Mouse (Mus musculus) lung, postnatal 0 days (tissue): ENCODE data around the gene Sema6d. TPM values are rescaled to one million over a fixed set of nuclear protein-coding genes. Genes with fewer than 3 reads are reported as not detected.
A peak's percentile ranks its signal among the peaks of the same experiment; 100 is the strongest.

Experiments
- ATAC-seq: fragments of 200-750 bp; cut with Nextera tagmentation; 2 replicates; pipeline ENCODE4 v1.8.0; 2017; ENCODE audit warnings: moderate library complexity
- DNase-seq: peaks from one replicate; pipeline ENCODE4 v3.0.0-alpha.2; 2016; ENCODE audit warnings: low spot score
- H3K27ac ChIP-seq: fragments of 300-500 bp; sonication (generic); 2 replicates; pipeline ENCODE4 v1.5.1; 2014; ENCODE audit warnings: antibody characterized with exemption, mild to moderate bottlenecking, low read length, mixed read lengths
- H3K27me3 ChIP-seq: fragments of 300-500 bp; sonication (generic); replicated peaks from 2 replicates; pipeline ENCODE4 v1.6.1; 2014; ENCODE audit warnings: low read length, mixed read lengths; ENCODE audit not compliant: insufficient read depth
- H3K36me3 ChIP-seq: fragments of 300-500 bp; sonication (generic); 2 replicates; pipeline ENCODE4 v1.6.1; 2014; ENCODE audit warnings: low read length, mixed read lengths; ENCODE audit not compliant: insufficient read depth
- H3K4me1 ChIP-seq: fragments of 300-500 bp; sonication (generic); 2 replicates; pipeline ENCODE4 v1.6.1; 2014; ENCODE audit warnings: antibody characterized with exemption, low read depth, low read length, mixed read lengths; ENCODE audit not compliant: insufficient read depth
- H3K4me2 ChIP-seq: fragments of 300-500 bp; sonication (generic); replicated peaks from 2 replicates; pipeline ENCODE4 v1.6.1; 2014; ENCODE audit warnings: low read depth, mild to moderate bottlenecking, low read length, moderate library complexity, mixed read lengths
- H3K4me3 ChIP-seq: fragments of 300-500 bp; sonication (generic); 2 replicates; pipeline ENCODE4 v1.5.1; 2014; ENCODE audit warnings: low read depth, low read length
- H3K9ac ChIP-seq: fragments of 300-500 bp; sonication (generic); replicated peaks from 2 replicates; pipeline ENCODE4 v1.6.1; 2014; ENCODE audit warnings: low read depth, mild to moderate bottlenecking
- H3K9me3 ChIP-seq: fragments of 300-500 bp; sonication (generic); 2 replicates; pipeline ENCODE4 v1.6.1; 2016; ENCODE audit warnings: low read length, mixed read lengths
- CTCF ChIP-seq: IDR thresholded peaks from 2 replicates; pipeline ENCODE4 v1.5.1; 2016; ENCODE audit warnings: antibody characterized with exemption, mild to moderate bottlenecking
- EP300 ChIP-seq: IDR thresholded peaks from 2 replicates; pipeline ENCODE4 v1.6.1; 2016; ENCODE audit warnings: antibody characterized with exemption, mild to moderate bottlenecking, control low read depth
- WGBS: fragments of 180-500 bp; shearing (Covaris S2); extraction: QIAGEN DNeasy Blood & Tissue Kit; methylation state at CpG from one replicate; pipeline ENCODE4 v1.1.7; 2014; 5-methylcytosine and 5-hydroxymethylcytosine counted together
- polyA plus RNA-seq: library from polyadenylated mRNA; unstranded; fragments of >200 nt; fragmentation: Nextera tagmentation; extraction: Ambion mirVana; gene quantifications from 2 replicates; pipeline ENCODE4 v1.2.1, GENCODE M21; 2015

The Sema6d gene
- polyA plus RNA-seq, 1 experiment from 2014 or later: 7.4 TPM

- Histone ChIP-seq H3K27me3 (no peaks in the 10 kb centered on the region), H3K4me3 (no peak overlapping the region), H3K4me1 (no peaks in the 10 kb centered on the region), H3K4me2 (no peak overlapping the region), H3K9me3 (no peaks in the 10 kb centered on the region), H3K27ac (no peak overlapping the region), H3K9ac (no peak overlapping the region), H3K36me3 (no peaks in the 10 kb centered on the region)
- ATAC-seq (no peak), DNase-seq (no peak)
- WGBS: 80% methylated on average over 4 of the region's 4 CpGs
- TF ChIP-seq EP300 (no peak), CTCF (no peak)
Observed at GRCm38 (mm10) chr2:124507804-124508203, 418.0 kb downstream of the Sema6d start.

GRCm38 (mm10) chr2:124509479-124509878, 419.7 kb downstream of the Sema6d start:
- Histone ChIP-seq H3K9me3 (no peaks in the 10 kb centered on the region), H3K9ac (no peak overlapping the region), H3K36me3 (no peaks in the 10 kb centered on the region), H3K4me1 (no peaks in the 10 kb centered on the region), H3K4me3 (no peak overlapping the region), H3K27ac (no peak overlapping the region), H3K27me3 (no peaks in the 10 kb centered on the region), H3K4me2 (no peak overlapping the region)
- WGBS: 79% methylated on average over 6 of the region's 6 CpGs
- no peak for ATAC-seq
- TF ChIP-seq CTCF: no peak
- TF ChIP-seq EP300: no peak
- no peak for DNase-seq

GRCm38 (mm10) chr2:124511826-124512225, 422.1 kb downstream of the Sema6d start:
- H3K9ac ChIP-seq: no peak overlapping the region

DNA sequence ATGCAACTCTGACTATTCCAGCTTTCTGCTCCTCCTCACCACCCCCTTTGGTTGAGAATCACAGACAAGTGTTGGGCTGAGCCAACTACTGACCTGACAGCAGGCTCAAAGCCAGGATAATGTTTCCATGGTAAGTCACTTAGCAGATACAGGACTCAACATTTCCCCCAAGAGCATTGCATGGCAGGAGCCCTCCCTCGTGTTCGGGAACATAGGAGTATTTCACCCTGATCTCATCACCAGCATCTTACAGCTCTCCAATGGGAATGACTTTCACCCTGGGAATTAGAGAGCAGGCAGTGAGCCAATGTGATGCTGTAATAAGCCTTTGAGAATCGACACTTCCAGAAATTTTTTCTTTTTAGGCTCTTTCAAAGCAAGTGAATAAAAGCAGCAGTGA, 432.7 kb downstream of the Sema6d start:
- H3K4me1 ChIP-seq: no peaks in the 10 kb centered on the region
- H3K27ac ChIP-seq: no peak overlapping the region
- WGBS: 58% methylated on average over 3 of the region's 3 CpGs
- DNase-seq: peak; percentile 27
- H3K27me3 ChIP-seq: no peaks in the 10 kb centered on the region
- H3K9me3 ChIP-seq: no peaks in the 10 kb centered on the region
- no peaks in the 10 kb centered on the region for H3K36me3 ChIP-seq
- H3K9ac ChIP-seq: no peak overlapping the region
- no peak for TF ChIP-seq CTCF
- TF ChIP-seq EP300: no peak
- peak; percentile 21; the same call in 1 of the 2 replicates for ATAC-seq
- no peak overlapping the region for H3K4me3 ChIP-seq
- no peak overlapping the region for H3K4me2 ChIP-seq

More at GRCm38 (mm10) chr2:124511826-124512225, 422.1 kb downstream of the Sema6d start:
- Histone ChIP-seq H3K27me3 (no peaks in the 10 kb centered on the region), H3K9me3 (no peaks in the 10 kb centered on the region), H3K4me1 (no peaks in the 10 kb centered on the region), H3K36me3 (no peaks in the 10 kb centered on the region), H3K4me3 (no peak overlapping the region), H3K4me2 (no peak overlapping the region), H3K27ac (no peak overlapping the region)
- 83% methylated on average over 10 of the region's 10 CpGs for WGBS
- ATAC-seq: no peak
- no peak for DNase-seq
- TF ChIP-seq EP300 (no peak), CTCF (no peak)

- no peaks in the 10 kb centered on the region for H3K27me3 ChIP-seq
- TF ChIP-seq EP300: no peak
- no peak for TF ChIP-seq CTCF
- H3K4me1 ChIP-seq: no peaks in the 10 kb centered on the region
- H3K4me2 ChIP-seq: no peak overlapping the region
- H3K4me3 ChIP-seq: no peak overlapping the region
- WGBS: 79% methylated on average over 6 of the region's 6 CpGs
- no peak overlapping the region for H3K9ac ChIP-seq
- ATAC-seq (no peak), DNase-seq (no peak)
- H3K27ac ChIP-seq: no peak overlapping the region
- no peaks in the 10 kb centered on the region for H3K9me3 ChIP-seq
- H3K36me3 ChIP-seq: no peaks in the 10 kb centered on the region
Observed at GRCm38 (mm10) chr2:124523667-124524066, 433.9 kb downstream of the Sema6d start.

GRCm38 (mm10) chr2:124524167-124524566, 434.4 kb downstream of the Sema6d start:
- Histone ChIP-seq H3K9ac (no peak overlapping the region), H3K4me1 (no peaks in the 10 kb centered on the region), H3K27ac (no peak overlapping the region), H3K27me3 (no peaks in the 10 kb centered on the region), H3K9me3 (no peaks in the 10 kb centered on the region), H3K4me3 (no peak overlapping the region), H3K4me2 (no peak overlapping the region), H3K36me3 (no peaks in the 10 kb centered on the region)
- WGBS: 57% methylated on average over 3 of the region's 3 CpGs
- no peak for TF ChIP-seq EP300
- no peak for TF ChIP-seq CTCF
- ATAC-seq: no peak
- DNase-seq: no peak

- H3K9me3 ChIP-seq: no peaks in the 10 kb centered on the region
- TF ChIP-seq EP300: no peak
- no peak for TF ChIP-seq CTCF
- no peaks in the 10 kb centered on the region for H3K36me3 ChIP-seq
- WGBS: 81% methylated on average over 3 of the region's 3 CpGs
- DNase-seq (no peak), ATAC-seq (no peak)
- H3K4me3 ChIP-seq: no peak overlapping the region
- H3K27me3 ChIP-seq: no peaks in the 10 kb centered on the region
- H3K9ac ChIP-seq: no peak overlapping the region
- no peaks in the 10 kb centered on the region for H3K4me1 ChIP-seq
- no peak overlapping the region for H3K27ac ChIP-seq
- no peak overlapping the region for H3K4me2 ChIP-seq
Observed at GRCm38 (mm10) chr2:124527641-124528040, 437.9 kb downstream of the Sema6d start.
